Mouse (Mus musculus) bone marrow macrophage, adult 2 months (primary cell): ENCODE results near the gene Nanos1.

Source experiments
- CTCF ChIP-seq: IDR thresholded peaks from 2 replicates; pipeline ENCODE4 v1.5.1; 2012; ENCODE audit warnings: low read depth, mild to moderate bottlenecking, low read length, moderate library complexity
- POLR2A ChIP-seq: IDR thresholded peaks from 2 replicates; pipeline ENCODE4 v1.6.1; 2012; ENCODE audit warnings: mild to moderate bottlenecking, low read depth, low read length, borderline replicate concordance

GRCm38 (mm10) chr19:60731966-60732365 is 23.8 kb upstream of the Nanos1 start:
- TF ChIP-seq CTCF: no peak
- TF ChIP-seq POLR2A: no peak
